Mouse (Mus musculus): ENCODE data around the gene Cdkn2c. TPM values are rescaled to one million over a fixed set of nuclear protein-coding genes. Genes with fewer than 3 reads are reported as not detected.

The Cdkn2c gene
- total RNA-seq, 2 experiments from 2014 or later, result 25.0 to 31.7 TPM

DNA sequence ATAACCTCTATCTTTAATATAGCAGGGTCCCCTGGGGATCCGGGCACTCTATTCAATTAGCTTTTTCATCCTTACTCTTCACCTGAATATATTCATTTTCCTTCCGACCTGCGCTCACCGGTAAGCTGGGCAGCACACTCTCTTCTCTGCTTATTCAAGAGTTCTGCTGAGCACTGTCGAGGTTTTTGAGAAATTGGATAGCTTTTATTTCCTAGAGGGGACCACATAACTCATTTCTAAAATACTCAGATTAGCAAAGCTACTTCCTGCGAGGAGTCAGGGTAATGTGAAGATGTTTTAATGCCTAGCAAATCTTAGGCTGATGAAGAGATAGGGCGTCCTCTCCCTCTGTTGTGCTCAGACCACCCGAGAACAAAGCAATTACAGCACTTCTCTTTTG, 8.2 kb downstream of the Cdkn2c start:
- no peak for ATAC-seq (replicated peaks; ENCODE audit: low FRiP score, poor library complexity, severe bottlenecking)

DNA sequence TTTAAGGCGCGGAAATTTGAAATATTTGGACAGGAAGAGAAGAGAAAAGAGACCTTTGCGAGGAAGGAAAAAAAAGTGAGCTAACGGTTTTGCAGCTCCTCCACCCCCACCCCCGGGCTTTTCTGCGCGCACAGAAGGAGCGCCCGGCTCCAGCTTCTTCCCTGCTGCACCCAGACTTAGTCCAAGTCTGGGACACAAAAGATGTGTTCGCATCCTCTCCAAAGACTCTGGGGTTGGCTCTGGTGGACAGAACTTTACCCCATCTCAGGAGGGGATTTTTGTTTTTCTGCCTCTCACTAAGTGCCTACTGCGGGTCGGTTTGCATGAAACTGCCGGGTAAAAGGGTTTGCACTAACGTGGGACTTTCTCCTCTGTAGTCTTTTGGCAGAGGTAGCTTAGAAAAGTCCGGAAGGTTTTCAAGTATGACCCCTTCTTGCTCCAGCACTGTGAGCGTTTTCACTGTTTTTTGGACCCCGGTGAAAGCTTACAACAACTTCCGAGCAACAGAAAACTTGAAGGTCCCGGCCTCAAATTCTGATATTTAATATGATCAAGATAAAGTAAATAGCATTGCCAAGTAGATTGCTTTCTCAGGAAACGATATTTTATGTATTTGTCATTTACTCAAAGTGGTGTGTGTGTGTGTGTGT, 9.0 kb downstream of the Cdkn2c start:
- ATAC-seq (replicated peaks; ENCODE audit: low FRiP score, poor library complexity, severe bottlenecking), result peak; percentile 57; the same call in 1 of the 2 replicates

DNA sequence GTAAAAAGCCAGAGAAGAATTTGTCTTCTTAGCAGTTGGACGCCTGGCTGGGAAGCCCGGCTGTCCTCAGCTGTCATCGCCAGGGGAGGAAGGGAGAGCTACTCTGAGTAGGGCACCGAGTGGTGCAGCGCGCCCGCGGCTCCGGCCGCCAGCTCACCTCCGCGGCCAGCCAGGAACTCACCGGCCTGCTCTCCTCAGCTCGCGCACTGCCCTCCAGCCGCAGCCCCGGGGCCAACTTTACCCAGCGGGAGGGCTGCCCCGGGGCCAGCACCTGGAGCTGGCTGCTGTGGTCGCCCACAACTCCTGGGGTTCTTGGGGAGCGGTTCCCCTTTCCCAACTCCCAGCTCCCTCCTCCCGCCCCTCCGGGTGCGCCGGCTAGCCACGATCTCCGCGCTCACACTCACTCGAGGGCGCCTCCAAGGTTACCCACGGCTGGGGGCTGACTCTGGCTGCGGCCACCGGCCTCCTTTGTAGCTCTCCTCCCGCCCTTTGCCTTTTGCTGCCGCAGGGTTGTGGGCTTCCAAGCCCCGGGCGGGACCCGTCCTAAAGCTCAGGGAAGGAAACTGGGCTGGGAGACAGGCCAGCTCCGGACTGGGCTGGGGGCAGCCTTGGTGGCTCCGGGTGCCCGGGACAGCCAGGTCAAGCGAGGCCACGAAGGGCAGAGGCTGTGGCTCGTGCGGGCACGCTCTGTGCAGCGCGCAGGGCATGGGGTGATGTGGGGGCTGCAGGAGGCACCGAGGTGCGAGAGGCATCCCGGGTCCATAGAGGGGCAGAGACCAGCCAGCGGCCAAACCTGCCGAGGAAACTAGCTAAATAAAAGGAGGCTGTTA, 9.8 kb downstream of the Cdkn2c start:
- peak; percentile 48; the same call in 1 of the 2 replicates for ATAC-seq (replicated peaks; ENCODE audit: low FRiP score, poor library complexity, severe bottlenecking)

DNA sequence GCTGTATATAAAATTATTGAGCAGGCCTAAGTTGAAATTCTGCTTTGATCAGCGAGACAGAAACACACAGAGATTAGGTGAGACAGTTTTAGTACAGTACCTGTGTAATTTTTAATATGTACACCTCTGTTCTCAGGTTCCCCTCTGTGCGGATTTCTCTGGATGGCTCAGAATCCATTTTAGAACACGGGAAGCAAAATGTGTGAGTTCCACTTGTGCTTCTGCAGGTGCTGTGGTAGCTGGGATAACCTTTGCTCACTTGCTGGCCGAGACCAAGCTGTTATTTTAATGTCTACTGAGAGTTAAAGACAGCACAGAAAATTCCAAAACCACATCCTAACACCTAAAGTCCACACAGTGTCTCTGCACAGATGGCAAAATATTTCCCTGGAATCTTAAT, 10.7 kb downstream of the Cdkn2c start:
- no peak for ATAC-seq (replicated peaks; ENCODE audit: low FRiP score, poor library complexity, severe bottlenecking)

GRCm38 (mm10) chr4:109655738-109656137, 11.3 kb downstream of the Cdkn2c start:
- ATAC-seq (replicated peaks; ENCODE audit: low FRiP score, poor library complexity, severe bottlenecking), result no peak

GRCm38 (mm10) chr4:109654701-109655100, 12.3 kb downstream of the Cdkn2c start:
- no peak for ATAC-seq (replicated peaks; ENCODE audit: low FRiP score, poor library complexity, severe bottlenecking)

- no peak for ATAC-seq (replicated peaks; ENCODE audit: low FRiP score, poor library complexity, severe bottlenecking)
Observed at GRCm38 (mm10) chr4:109653251-109653650, 13.7 kb downstream of the Cdkn2c start.

- no peak for ATAC-seq (replicated peaks; ENCODE audit: low FRiP score, poor library complexity, severe bottlenecking)
Observed at GRCm38 (mm10) chr4:109649331-109649730, 17.7 kb downstream of the Cdkn2c start.

- ATAC-seq (replicated peaks; ENCODE audit: low FRiP score, poor library complexity, severe bottlenecking), result no peak
Observed at GRCm38 (mm10) chr4:109647281-109647680, 19.7 kb downstream of the Cdkn2c start.

GRCm38 (mm10) chr4:109641451-109641850, 25.5 kb downstream of the Cdkn2c start:
- ATAC-seq (replicated peaks; ENCODE audit: low FRiP score, poor library complexity, severe bottlenecking), result no peak

DNA sequence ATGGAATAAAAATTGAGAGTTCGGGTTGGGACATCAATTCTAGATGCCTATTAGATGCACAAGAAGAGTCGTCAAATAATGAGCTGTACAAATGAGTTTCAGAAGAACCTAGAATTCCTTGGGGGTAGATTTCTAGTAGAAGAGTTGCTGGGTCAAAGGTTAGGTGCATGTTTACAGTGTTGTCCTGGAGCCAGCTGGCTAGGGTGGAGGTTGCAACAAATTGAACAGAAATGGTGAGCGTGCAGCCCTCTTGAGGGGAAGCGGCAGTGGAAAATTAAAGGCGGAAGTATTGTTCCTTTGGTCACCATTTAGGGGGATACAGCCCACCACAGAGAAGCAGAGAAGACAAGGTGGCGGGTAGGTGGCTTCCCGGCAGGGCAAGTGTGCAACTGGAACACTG, 26.8 kb downstream of the Cdkn2c start:
- no peak for ATAC-seq (replicated peaks; ENCODE audit: low FRiP score, poor library complexity, severe bottlenecking)

DNA sequence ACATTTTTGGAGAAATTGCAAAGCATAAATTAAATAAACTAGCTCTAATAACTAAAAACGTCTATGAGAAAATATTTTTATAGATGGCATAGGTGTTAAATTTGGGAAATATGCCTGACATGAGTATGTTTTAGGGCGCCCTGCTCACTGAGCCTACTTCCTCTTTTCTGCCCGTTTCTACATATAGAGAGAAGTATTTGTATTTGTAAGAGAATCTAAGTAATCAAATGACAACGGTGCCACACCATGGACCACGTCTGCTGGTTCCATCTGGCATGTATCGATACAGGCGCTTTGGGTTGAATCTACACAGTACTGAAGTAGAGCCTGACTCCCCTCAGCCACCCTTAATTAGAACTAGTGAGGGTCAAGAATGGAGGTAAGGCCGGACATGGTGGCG, 27.6 kb downstream of the Cdkn2c start:
- ATAC-seq (replicated peaks; ENCODE audit: low FRiP score, poor library complexity, severe bottlenecking), result no peak

GRCm38 (mm10) chr4:109634971-109635370, 32.0 kb downstream of the Cdkn2c start:
- ATAC-seq (replicated peaks; ENCODE audit: low FRiP score, poor library complexity, severe bottlenecking), result peak; percentile 72; the same call in 1 of the 2 replicates

DNA sequence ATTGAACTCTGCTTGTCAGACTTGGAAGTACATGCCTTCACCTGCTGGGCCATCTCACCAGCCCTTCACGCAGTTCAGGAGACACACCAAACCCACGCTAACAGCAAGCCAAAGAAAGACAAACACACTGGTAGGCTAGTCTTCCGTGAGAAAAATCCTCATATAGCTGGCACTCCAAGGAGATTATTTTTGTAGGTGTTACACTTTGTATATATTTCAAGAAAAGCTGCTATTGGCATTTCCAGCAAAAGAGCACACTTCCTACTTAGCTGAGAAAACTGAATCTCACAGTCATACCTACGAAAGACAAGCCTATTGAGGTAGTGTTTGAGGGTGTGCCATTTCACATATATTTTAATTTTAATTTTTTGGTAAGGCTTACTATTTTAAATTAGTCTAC, 36.0 kb downstream of the Cdkn2c start:
- ATAC-seq (replicated peaks; ENCODE audit: low FRiP score, poor library complexity, severe bottlenecking), result no peak

DNA sequence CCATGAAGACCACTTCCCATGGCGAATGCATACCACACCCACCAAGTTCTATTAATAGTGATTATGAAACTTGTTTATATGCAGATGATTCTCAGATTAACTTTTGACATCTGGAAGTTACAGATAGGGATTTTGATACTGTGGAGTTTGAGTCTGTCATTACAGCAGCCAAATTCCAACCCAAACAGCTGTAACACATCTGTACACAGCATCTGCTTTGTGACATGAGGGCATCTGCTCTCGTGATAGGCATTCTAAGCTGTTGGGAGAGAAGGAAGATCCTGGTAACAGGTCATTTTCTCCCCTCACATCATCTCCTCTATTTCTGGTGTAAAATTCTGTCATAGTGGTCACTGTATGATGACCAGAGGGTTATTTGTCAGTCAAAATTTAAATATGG, 36.8 kb downstream of the Cdkn2c start:
- no peak for ATAC-seq (replicated peaks; ENCODE audit: low FRiP score, poor library complexity, severe bottlenecking)

GRCm38 (mm10) chr4:109612596-109612995, 54.4 kb downstream of the Cdkn2c start:
- no peak for ATAC-seq (replicated peaks; ENCODE audit: low FRiP score, poor library complexity, severe bottlenecking)

Other genes starting within 250 kb of the Cdkn2c start
- gene Rnf11, start 182.5 kb downstream of the Cdkn2c start, total RNA-seq (2015; ENCODE audit: low replicate concordance), result 174 and 177 TPM in 2 replicates
- 241 and 315 TPM in 2 replicates for gene Rnf11, start 182.5 kb downstream of the Cdkn2c start, total RNA-seq (2017; ENCODE audit: low replicate concordance)
- not detected in 2 replicates for gene 4930522H14Rik, start 135.9 kb downstream of the Cdkn2c start, total RNA-seq (2015; ENCODE audit: low replicate concordance)
- not detected in 2 replicates for gene 4930522H14Rik, start 135.9 kb downstream of the Cdkn2c start, total RNA-seq (2017; ENCODE audit: low replicate concordance)
- gene Faf1, start 9.4 kb upstream of the Cdkn2c start, total RNA-seq (2015; ENCODE audit: low replicate concordance), result 9.2 and 24.8 TPM in 2 replicates
- gene Faf1, start 9.4 kb upstream of the Cdkn2c start, total RNA-seq (2017; ENCODE audit: low replicate concordance), result 21.9 and 27.2 TPM in 2 replicates